Mouse (Mus musculus) left cerebral cortex, adult 8-10 months (tissue): ENCODE results near the gene Sec14l4. TPM values are rescaled to one million over a fixed set of nuclear protein-coding genes. Genes with fewer than 3 reads are reported as not detected.
"Not testable (repeated sequence)": the region's sequence is repeated elsewhere in the genome, so short reads cannot be mapped to it uniquely, and the experiment has no call there.

ENCODE experiments used
- DNase-seq, 2 experiments: peaks; one replicate each; pipeline ENCODE4 v3.0.0; 2022; ENCODE audit warnings: low spot score in 2 of 2
- total RNA-seq, 4 experiments: library from RNA; stranded (reverse); gene quantifications; 2 replicates each; pipeline ENCODE4 v1.2.4; 2022

The Sec14l4 gene
- total RNA-seq, result 1 to 10 TPM in 1 of 4 experiments, under 1 TPM in 3; 0.23 to 1.0 (median 0.37) TPM

DNA sequence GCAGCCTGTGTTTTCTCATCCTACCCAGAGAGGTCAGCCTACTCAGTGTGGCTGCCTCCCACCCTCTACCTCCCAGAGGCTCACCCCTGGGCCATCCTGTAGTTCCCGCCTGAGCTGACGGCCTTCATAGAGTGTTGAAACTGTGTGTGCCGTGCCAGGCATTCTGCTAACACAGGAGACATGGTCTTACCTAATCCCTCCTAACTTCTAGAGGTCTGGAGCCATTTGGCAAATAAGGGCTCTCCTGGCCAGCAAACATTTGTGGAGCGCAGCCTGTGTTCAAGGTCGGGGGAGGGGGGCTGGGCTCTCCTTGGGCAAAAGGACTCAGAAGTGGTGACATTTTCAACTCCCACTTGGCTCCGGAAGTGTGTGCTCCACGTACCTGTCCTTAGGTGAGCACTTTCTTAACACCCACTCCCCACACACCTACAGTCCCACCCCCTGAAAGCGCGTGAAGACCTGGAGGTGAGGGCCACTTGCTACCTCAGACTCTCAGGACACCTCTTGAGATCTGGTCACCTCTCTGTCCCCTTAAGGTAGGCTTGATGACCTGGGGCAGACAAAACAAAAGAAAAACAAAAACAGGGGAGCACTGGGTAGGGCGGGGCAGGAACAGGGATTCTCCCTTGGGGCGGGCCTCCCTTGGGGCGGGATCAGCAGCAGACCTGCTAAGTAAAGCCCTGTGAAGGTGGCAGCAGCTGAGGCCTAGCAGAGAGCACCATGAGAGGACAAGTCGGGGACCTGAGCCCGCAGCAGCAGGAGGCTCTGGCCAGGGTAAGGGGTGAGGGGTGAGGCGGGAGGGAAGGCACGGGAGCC is at the start of gene Sec14l4:
TSS of gene Sec14l4 (plus strand) at position 337 of the 816 bp plus-strand sequence.
- no peak for DNase-seq

DNA sequence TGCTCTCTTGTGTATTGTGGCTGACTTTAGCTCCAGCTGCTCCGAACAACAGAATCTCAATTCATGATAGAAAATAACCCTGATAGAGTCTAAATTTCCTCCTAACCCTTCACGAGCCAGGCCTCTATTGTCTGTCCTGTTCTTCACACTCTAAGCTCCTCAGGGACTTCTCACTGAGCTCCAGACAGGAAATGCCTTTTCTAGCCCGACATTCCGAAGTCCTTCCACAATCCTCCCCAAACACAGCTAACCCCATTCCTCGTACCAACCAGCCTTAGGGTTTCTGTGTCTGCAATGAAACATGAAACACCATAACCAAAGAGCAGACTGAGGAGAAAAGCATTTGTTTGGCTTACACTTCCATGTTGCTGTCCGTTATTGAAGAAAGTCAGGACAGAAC is 49.7 kb upstream of the Sec14l4 start:
- DNase-seq, result no peak

DNA sequence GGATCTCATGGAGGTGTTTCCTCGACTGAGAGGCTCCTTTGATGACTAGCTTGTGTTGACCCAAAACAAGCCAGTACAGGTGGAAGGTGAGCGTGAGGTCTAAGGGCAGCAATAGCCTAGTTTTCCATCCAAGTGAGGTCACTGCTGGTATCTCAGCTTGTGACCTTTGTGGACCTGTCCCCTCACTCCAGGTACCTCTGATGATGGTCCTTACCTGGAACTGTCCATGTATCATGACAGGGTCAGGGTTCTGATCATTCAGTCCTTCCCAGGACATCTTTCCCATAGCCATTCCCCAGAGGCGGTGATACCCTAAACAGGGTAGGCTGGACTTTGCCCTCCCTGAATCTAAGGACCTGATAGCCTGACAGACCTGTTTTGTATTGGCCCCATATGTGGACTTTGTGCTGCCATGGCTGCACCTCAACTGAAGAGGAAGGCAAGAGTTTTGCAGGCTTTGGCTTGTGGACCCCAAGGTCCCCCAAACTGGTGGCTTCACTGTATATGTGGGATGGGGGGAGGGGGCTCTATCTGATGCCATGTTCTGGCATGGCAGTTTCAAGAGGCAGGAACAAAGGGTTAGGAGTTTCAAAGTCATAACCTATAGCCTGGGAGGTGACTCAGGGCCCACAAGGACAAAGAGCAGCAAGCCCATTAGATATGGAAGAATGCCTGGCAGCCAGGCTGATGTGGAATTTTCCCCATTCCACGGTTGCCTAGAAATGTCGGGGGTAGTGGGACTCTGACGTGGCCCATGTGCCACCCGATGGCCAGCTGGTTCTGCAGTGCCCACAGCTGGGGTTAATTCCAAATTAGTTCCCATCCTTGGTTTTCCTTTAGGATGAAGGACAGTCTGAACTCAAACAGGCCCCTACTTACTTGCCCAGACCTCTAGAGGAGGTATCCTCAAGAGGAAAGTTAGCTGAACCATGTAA is 48.7 kb upstream of the Sec14l4 start:
- DNase-seq, result no peak

DNA sequence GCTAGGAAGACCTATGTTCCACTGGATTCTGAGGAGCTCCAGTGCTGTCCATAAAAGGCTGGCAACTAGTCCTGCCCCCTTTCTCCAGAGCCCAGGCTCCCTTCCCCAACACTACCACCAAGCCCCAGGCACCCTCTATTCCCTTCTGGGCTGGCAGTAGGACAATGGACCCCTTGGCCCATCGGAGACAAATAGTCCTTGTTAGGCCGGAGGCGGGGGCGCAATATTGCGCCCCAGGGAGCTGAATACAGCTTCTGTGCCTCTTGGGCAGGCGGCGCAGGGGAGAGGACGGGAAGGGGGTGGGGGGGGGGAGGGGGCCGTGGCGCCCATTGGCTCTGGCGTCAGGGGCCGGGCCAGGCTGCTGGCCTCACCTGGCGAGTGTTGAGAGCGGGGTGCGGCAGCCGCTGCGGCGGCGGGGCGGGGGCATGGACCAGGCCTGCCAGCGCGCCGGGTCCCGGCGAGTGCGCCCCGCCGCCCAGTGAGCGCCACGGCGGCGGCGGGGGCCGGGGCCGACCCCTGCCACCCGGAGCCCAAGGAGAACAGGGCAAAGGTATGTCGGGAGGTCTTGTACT is 47.9 kb upstream of the Sec14l4 start, which contains the start of gene Gal3st1:
TSS of gene Gal3st1 (plus strand) at position 346 of the 572 bp plus-strand sequence.
- peak in 1 of 2 experiments; percentile 51 for DNase-seq

DNA sequence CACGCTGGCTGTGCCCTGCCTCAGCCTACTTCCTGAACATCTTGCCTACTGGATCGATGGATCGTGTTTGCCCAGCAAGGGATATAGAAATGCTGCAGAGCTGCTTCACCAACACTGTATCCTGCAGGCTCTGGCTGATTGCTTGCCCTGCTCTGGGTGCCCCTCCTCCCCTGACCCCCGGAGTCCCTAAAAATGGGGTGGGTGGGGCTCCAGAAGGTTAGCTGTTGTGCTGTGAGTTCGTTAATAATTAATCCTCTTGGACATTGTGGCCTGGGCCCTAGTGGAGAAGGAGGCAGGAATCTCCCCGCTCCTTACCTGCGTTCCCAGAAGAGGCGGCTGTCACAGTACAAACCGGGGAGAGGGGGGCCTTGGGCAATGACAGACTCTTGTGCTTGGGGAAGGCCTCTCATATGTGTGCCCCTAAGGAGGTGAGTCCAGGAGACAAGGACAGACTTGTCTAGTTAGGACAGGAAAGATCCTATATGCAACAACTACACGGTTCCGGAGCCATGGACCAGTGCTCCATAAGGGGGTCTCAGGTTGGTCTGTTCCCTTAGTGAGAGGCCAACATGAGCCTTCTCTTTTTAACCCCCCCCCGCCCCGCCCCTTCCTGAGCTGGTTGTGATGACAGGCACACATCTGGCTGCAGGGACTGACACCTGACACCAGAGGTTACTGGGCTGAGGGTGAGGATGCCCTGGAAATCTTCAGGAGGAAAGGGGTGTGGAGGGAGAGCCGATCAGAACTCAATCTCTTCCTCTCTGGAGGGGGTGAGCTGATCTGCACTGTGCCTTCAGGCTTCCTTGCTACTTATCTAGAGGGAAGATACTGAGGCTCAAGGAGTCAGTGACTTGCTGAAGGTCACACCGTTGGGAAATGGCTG is 47.2 kb upstream of the Sec14l4 start:
- DNase-seq, result no peak

DNA sequence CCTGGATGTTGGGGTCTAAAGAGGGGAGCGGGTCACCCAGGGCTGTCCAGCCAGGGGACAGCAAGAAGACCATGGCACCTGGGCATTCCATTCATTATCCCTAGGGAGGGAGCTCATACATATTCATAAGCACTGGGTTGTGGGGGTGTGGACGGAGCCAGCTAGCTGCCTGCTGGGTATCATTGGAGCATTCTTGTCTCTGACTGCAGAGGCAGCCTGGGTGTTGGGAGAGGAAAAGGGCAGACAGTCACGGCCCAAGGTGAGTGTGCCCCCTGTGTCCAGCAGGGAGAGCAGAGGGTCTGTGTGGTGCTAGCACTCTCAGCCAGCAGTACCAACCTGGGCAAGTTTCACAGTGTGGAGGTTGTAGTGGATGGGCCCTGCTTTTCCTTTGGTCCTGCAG is 41.5 kb upstream of the Sec14l4 start:
- no peak for DNase-seq

DNA sequence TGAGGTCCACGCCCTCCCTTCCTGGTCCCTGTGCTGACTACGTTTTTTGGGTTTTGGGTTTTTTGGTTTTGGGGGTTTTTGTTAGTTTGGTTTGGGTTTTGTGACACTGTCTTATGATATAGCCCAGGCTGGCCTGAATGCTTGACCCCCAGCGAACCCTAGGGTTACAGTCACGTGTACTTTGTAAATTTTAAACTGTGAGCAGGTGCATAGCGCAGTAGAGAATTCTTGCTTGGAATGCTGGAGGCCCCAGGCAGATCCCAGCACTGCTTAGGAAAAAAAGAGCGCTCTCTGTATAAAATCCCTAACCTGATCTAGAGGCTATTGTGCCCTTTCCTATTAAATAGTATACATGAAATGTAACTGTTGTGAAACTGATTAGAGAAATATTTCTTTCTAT is 38.1 kb upstream of the Sec14l4 start:
- DNase-seq, result no peak

DNA sequence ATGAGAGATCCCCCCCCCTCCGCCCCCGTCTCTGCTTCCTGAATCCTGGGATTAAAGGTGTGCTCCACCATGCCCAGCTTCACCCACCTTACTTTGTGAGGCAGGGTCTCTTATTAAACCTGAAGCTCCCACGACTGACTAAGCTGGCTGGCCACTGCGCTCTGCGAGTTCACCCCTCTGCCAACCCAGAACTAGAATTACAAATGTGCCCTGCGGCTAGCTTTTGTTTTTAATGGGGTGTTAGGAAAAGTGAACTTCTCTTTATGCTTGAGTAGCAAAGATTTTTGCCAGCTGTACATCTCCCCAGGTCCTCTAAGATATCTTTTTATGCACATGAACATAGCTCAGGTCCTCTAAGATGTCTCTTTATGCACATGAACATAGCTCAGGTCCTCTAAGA is 37.3 kb upstream of the Sec14l4 start:
- DNase-seq, result no peak

DNA sequence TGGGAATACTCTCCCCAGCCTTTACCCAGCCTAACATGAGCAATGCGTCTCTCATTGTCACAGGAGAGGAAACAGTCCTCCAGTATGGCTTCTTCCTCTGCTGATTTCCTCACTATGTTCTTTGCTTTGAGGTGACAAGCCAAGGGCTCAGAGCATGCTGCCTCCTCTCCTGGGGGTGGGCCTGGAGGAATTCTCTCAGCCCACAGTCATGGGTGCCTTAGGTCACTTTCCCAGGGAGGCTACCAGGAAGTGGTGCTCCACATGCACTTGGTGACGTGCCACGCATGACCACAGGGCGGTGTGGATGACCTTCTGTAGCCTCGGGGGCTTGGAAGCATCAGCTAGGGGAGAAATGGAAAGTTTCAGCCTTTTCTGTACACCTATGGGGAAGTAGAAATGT is 35.8 kb upstream of the Sec14l4 start:
- no peak for DNase-seq

DNA sequence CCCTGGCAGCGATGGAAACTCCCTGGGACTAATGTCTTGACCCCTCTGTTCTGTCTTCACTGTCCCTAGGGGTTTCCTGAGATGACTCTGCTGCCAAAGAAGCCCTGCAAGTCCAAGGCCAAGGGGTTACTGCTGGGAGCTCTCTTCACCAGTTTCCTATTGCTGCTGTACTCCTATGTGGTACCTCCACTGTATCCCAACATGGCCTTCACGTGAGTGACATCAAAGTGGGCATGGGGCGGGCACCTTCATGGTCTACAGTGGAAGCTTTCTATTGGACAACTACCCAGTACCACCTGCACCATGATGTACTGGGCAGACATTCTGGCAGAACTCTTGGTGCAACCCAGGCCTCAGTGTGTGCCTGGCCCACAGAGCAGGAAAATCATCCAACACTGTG is 34.4 kb upstream of the Sec14l4 start:
- DNase-seq, result no peak

DNA sequence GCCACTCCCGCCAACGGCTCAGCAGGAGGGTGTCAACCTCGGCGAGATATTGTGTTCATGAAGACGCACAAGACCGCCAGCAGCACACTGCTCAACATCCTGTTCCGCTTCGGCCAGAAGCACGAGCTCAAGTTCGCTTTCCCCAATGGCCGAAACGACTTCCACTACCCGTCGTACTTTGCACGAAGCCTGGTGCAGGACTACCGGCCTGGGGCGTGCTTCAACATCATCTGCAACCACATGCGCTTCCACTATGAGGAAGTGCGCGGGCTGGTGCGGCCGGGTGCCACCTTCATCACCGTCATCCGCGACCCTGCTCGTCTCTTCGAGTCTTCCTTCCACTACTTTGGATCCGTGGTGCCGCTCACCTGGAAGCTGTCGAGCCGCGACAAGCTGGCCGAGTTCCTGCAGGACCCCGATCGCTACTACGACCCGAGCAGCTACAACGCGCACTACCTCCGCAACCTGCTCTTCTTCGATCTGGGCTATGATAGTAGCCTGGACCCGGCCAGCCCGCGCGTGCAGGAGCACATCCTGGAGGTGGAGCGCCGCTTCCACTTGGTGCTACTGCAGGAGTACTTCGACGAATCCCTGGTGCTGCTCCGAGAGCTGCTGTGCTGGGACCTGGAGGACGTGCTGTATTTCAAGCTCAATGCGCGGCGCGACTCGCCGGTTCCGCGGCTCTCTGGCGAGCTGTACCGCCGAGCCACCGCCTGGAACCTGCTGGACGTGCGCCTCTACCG is 33.1 kb upstream of the Sec14l4 start:
- DNase-seq, result no peak

DNA sequence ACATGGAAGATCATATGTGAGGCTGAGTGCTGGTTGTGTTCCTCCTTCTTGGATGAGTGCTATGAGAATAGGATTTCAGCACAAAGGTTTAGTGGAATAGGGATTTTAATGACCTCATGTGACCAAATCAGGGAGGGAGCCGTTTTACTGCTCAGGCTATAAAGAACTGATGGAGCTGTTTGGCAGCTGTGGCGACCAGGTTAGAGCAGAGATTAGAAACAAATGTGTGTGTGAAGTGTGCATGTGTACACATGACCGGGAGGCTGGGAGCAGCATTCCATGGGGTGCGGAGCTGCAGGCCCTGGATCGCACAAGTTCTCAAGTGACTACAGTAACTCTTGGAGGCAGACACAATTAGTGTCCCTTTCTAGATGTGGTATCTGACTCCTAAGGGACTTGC is 31.7 kb upstream of the Sec14l4 start:
- DNase-seq, result no peak

DNA sequence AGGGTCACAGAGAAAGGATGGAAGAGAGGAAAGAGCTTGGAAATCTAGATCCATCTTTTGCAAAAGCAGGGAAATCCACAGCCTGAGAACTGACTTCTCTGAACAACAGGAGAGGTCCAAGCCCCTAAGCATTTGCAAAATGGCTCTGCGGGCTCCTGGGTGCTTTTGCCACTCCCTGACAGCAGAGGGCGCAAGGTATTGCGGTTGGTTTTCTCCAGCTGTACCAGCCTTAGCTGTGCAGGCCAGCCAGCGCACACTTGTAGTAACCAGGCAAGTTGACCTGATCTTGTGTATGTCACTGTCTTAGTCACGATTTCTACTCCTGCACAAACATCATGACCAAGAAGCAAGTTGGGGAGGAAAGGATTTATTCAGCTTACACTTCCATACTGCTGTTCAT is 29.7 kb upstream of the Sec14l4 start:
- DNase-seq, result peak in 1 of 2 experiments; percentile 66

DNA sequence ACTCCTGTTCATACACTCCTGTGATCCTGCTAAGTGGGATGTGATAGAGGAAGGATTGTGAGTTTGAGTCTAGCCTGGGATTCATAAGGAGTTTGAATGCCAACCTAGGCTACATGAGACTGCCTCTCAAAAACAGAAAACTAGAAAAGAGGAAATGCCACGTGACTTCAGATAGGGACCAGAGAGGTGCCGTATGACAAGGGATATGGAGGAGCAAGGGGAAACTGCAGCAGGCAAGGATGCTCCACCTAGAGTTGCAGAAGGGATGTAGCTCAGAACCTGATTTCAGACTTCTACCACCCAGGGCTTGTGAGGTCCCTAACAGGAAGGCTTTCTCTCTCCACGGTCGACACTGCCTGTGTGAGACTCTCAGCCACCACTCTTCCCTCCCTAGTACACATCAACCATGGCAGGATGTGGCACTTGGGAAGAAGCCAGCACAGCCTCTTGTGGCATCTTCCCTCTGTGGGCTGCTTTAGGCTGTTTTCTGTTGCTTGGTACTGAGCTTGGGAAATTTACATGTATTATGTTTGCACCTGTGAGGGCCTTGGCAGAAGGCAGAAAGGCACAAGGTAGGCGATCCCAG is 25.9 kb upstream of the Sec14l4 start:
- DNase-seq, result no peak

DNA sequence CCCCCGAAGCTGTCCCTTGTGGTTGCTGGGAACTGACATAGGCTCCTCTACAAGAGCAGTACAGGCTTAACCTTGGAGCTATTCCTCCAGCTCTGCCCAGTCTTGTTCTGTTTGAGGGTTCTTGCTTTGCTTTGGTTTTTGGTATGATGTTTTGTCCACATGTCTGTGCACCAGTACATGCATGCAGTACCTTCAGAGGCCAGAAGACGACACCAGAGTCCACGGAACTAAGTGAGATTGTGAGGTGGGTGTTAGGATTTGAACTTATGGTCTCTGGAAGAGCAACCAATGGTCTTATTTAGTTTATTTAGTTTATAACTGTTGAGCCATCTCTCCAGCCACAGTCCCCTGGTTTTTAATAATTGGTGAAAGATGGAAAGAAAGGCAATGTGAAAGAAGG is 24.8 kb upstream of the Sec14l4 start:
- no peak for DNase-seq

DNA sequence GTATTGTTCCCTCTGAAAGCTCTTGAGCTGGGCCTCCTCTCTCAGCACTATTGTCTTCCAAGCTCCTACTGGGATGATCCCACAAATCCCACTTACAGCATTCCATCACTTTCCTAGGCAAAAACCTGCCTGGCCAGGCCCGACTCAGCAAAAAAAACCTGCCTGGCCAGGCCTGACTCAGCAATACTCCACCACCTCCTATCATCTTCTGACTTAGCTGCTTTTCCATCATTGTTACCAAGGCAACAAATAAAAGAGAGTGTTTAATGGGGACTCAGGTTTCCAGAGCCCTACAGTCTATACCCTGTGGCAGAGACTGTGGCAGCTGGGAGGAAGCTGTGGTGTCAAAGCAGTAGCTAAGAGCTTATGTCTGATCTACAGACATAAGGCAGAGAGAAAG is 18.6 kb upstream of the Sec14l4 start:
- DNase-seq, result no peak

DNA sequence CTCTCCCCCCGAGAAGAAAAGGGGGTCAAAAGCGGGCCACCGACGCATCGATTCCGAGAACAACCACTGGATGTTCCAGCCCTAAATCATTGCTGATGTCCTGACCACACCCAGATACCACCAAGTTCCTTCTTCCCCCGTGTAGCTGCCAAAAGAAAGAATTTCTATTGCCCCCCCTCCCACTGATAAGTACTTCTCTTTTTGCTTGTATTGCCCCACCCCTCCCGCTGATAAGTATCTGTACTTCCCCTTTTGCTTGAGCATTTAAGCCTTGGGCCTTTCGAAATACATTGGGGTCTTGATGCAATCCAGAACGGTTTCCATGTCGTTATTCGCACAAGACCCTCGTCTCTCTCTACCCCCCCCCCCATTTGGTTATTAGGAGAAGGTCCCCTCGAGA is 15.5 kb upstream of the Sec14l4 start:
- DNase-seq, result not testable (repeated sequence)

DNA sequence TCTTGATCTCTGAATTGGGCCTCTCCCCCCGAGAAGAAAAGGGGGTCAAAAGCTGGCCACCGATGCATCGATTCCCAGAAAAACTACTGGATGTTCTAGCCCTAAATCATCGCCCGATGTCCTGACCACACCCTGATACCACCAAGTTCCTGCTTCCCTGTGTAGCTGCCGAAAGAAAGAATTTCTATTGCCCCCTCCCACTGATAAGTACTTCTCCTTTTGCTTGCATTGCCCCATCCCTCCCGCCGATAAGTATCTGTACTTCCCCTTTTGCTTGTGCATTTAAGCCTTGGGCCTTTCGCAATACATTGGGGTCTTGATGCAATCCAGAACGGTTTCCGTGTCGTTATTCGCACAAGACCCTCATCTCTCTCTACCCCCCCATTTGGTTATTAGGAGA is 9.2 kb upstream of the Sec14l4 start:
- DNase-seq, result not testable (repeated sequence)

DNA sequence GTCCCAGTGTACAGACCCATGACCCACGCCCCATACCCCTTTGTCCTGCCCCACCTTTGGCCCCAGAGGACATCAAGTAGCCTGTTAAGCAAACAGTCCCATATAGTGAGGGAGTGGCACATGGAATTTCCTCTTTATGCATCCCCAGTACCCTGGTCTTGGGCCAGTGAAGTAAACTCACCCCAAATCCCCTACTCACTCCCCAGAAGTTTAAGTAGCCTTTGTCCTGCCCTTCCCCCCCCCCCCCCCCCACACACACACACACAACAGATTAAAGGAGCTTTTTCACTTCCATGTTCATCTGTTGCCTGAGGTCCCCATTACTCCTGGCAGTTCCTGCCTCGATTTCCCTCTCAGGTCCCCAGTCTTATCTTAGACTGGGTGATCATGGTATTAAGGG is 7.9 kb upstream of the Sec14l4 start:
- DNase-seq, result no peak

DNA sequence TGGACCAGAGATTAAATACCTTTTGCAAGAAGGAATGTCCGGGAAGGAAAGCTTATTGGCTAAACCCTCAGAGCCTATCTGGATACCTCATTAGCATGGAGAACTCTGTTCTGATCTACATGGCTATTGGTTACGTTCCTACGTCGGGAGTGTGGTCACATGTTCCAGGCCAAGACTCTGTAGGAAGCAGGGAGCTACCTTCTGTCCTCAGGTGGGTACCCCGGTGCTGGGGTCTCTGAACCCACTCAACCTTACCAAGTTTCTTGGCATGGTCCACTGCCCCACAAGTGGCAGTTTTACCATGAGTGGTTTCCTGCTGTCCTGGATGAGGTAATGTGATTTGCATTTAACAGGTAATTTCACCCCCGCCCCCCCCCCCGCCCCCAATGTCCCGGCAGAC is 4.2 kb upstream of the Sec14l4 start:
- DNase-seq, result no peak
